Mouse (Mus musculus): ENCODE data around the gene Olfr159.
"Not testable (repeated sequence)": the region's sequence is repeated elsewhere in the genome, so short reads cannot be mapped to it uniquely, and the experiment has no call there.

The Olfr159 gene

GRCm38 (mm10) chr4:43770909-43771308, at the start of gene Olfr159:
Gene Olfr159, minus strand, starts transcription at chr4:43771009.
- no peak for DNase-seq (ENCODE audit: low spot score)

GRCm38 (mm10) chr4:43798936-43799335, 28.1 kb upstream of the Olfr159 start:
- no peak for DNase-seq (ENCODE audit: low spot score)

GRCm38 (mm10) chr4:43795844-43796243, 25.0 kb upstream of the Olfr159 start:
- DNase-seq (ENCODE audit: low spot score) = not testable (repeated sequence)

GRCm38 (mm10) chr4:43795296-43795695, 24.5 kb upstream of the Olfr159 start:
- DNase-seq (ENCODE audit: low spot score) = no peak

- DNase-seq (ENCODE audit: low spot score) = no peak
Measured at GRCm38 (mm10) chr4:43772304-43772703, 1.5 kb upstream of the Olfr159 start.

GRCm38 (mm10) chr4:43771626-43772025, 817 bp upstream of the Olfr159 start:
- no peak for DNase-seq (ENCODE audit: low spot score)

- no peak for DNase-seq (ENCODE audit: low spot score)
Measured at GRCm38 (mm10) chr4:43769374-43769773, 1.4 kb downstream of the Olfr159 start.

GRCm38 (mm10) chr4:43768341-43768740, 2.5 kb downstream of the Olfr159 start:
- no peak for DNase-seq (ENCODE audit: low spot score)

- peak; percentile 38 for DNase-seq (ENCODE audit: low spot score)
Measured at GRCm38 (mm10) chr4:43763410-43763809, 7.4 kb downstream of the Olfr159 start.

- DNase-seq (ENCODE audit: low spot score) = no peak
Measured at GRCm38 (mm10) chr4:43761336-43761735, 9.5 kb downstream of the Olfr159 start.

GRCm38 (mm10) chr4:43760460-43760859, 10.3 kb downstream of the Olfr159 start:
- DNase-seq (ENCODE audit: low spot score) = no peak

- peak; percentile 15 for DNase-seq (ENCODE audit: low spot score)
Measured at GRCm38 (mm10) chr4:43759571-43760418, 11.0 kb downstream of the Olfr159 start.

- no peak for DNase-seq (ENCODE audit: low spot score)
Measured at GRCm38 (mm10) chr4:43757213-43757612, 13.6 kb downstream of the Olfr159 start.

- DNase-seq (ENCODE audit: low spot score) = no peak
Measured at GRCm38 (mm10) chr4:43745187-43745586, 25.6 kb downstream of the Olfr159 start.

- DNase-seq (ENCODE audit: low spot score) = no peak
Measured at GRCm38 (mm10) chr4:43743099-43743498, 27.7 kb downstream of the Olfr159 start.

GRCm38 (mm10) chr4:43742637-43743036, 28.2 kb downstream of the Olfr159 start:
- no peak for DNase-seq (ENCODE audit: low spot score)

- no peak for DNase-seq (ENCODE audit: low spot score)
Measured at GRCm38 (mm10) chr4:43741526-43741925, 29.3 kb downstream of the Olfr159 start.

GRCm38 (mm10) chr4:43738989-43739674, 31.7 kb downstream of the Olfr159 start:
- DNase-seq (ENCODE audit: low spot score) = no peak

- no peak for DNase-seq (ENCODE audit: low spot score)
Measured at GRCm38 (mm10) chr4:43737144-43737543, 33.7 kb downstream of the Olfr159 start.

GRCm38 (mm10) chr4:43733186-43733585, 37.6 kb downstream of the Olfr159 start:
- no peak for DNase-seq (ENCODE audit: low spot score)

GRCm38 (mm10) chr4:43732171-43732570, 38.6 kb downstream of the Olfr159 start:
- DNase-seq (ENCODE audit: low spot score) = no peak

- DNase-seq (ENCODE audit: low spot score) = no peak
Measured at GRCm38 (mm10) chr4:43730750-43731297, 40.0 kb downstream of the Olfr159 start.

Measured in yolk sac, embryonic 10.5 days (tissue).